ENCODE assay signal across 27 mouse cellular contexts in the genomic region with DNA sequence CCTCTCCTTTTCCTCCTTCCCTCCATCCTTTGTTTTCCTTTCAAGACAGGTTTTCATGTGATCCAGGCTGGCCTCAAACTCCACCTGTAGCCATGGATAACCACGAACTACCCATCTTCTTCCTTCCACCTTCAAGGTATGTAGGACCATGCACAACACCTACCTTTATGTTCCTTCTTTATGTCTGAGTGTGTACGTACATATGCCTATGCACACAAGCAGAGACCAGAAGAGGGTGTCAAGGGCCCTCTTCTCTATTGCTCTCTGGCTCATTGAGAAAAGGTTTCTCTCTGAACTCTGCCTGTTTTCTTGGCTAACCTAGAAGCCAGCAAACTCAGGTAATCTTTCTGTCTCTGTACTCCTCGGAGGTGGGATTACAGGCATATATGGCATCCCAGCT.
"Had no signal": no experiment of that assay in that cellular context is flagged by ENCODE, and none has a peak within 500 bp of the region (broad histone marks: within the 10 kb centered on the region; RNA-seq: fewer than 3 reads in every experiment).

No protein-coding gene starts in this region.

- H3K4me3 ChIP-seq: left cerebral cortex, adult 2 months; limb, embryonic 10.5 days; limb, embryonic 12.5 days; limb, embryonic 13.5 days; limb, embryonic 15.5 days; liver, embryonic 12.5 days; liver, embryonic 13.5 days; liver, embryonic 15.5 days; lung, embryonic 15.5 days; megakaryocyte, embryonic 14.5 days; midbrain, embryonic 10.5 days; midbrain, embryonic 12.5 days; midbrain, embryonic 15.5 days; myocyte; neural tube, embryonic 12.5 days had no signal

- H3K27me3 ChIP-seq: midbrain, embryonic 15.5 days; neural tube, embryonic 12.5 days had no signal

- H3K4me2 ChIP-seq: limb, embryonic 12.5 days; limb, embryonic 13.5 days; limb, embryonic 15.5 days; liver, embryonic 11.5 days; liver, embryonic 12.5 days; liver, embryonic 13.5 days; liver, embryonic 15.5 days; lung, embryonic 14.5 days; lung, embryonic 15.5 days; midbrain, embryonic 12.5 days; midbrain, embryonic 15.5 days; neural tube, embryonic 12.5 days had no signal

- H3K9ac ChIP-seq: limb, embryonic 12.5 days; limb, embryonic 13.5 days; limb, embryonic 15.5 days; liver, embryonic 12.5 days; liver, embryonic 13.5 days; liver, embryonic 14.5 days; liver, embryonic 15.5 days; liver, postnatal 0 days; lung, embryonic 14.5 days; lung, embryonic 15.5 days; midbrain, embryonic 12.5 days; neural tube, embryonic 12.5 days had no signal

- H3K36me3 ChIP-seq: limb, embryonic 10.5 days; limb, embryonic 12.5 days; limb, embryonic 13.5 days; limb, embryonic 15.5 days; liver, embryonic 12.5 days; liver, embryonic 13.5 days; liver, embryonic 15.5 days; lung, embryonic 15.5 days; midbrain, embryonic 10.5 days; midbrain, embryonic 12.5 days; midbrain, embryonic 15.5 days; neural tube, embryonic 12.5 days had no signal

- H3K27ac ChIP-seq: left cerebral cortex, adult 2 months; limb, embryonic 10.5 days; limb, embryonic 12.5 days; limb, embryonic 13.5 days; limb, embryonic 15.5 days; liver, embryonic 12.5 days; liver, embryonic 13.5 days; liver, embryonic 14.5 days; liver, embryonic 15.5 days; lung, embryonic 15.5 days; macrophage; midbrain, embryonic 12.5 days; midbrain, embryonic 15.5 days; neural tube, embryonic 12.5 days had no signal

- H3K9me3 ChIP-seq: limb, embryonic 10.5 days; limb, embryonic 12.5 days; limb, embryonic 13.5 days; limb, embryonic 15.5 days; liver, embryonic 12.5 days; liver, embryonic 13.5 days; liver, embryonic 15.5 days; lung, embryonic 15.5 days; megakaryocyte, embryonic 14.5 days; midbrain, embryonic 10.5 days; midbrain, embryonic 12.5 days; midbrain, embryonic 15.5 days; neural tube, embryonic 12.5 days had no signal

- DNase-seq: layer of hippocampus, postnatal 36 days; liver; liver, embryonic 13.5 days; liver, postnatal 0 days; lung, adult 18-20 months; lung, adult 2 months; lung, embryonic 14.5 days; lung, postnatal 10 days; lung, postnatal 14 days had no signal

- H3K4me1 ChIP-seq: liver, embryonic 13.5 days; liver, embryonic 15.5 days; lung, embryonic 15.5 days; neural tube, embryonic 12.5 days had no signal

- ATAC-seq: liver, embryonic 12.5 days; liver, postnatal 0 days; midbrain, embryonic 15.5 days; midbrain, embryonic 16.5 days had no signal
